Mouse (Mus musculus) G1E (cell line): ENCODE measurements around the gene Hsd3b5.
"Not testable (repeated sequence)": the region's sequence is repeated elsewhere in the genome, so short reads cannot be mapped to it uniquely, and the experiment has no call there.

Source experiments
- CTCF ChIP-seq: IDR thresholded peaks from 2 replicates; pipeline ENCODE4 v1.5.1; 2012; ENCODE audit warnings: low read depth, low read length, inconsistent platforms, mixed read lengths
- GATA1 ChIP-seq: IDR thresholded peaks from 2 replicates; pipeline ENCODE4 v1.6.1; 2012; ENCODE audit warnings: borderline replicate concordance, low read length, inconsistent platforms, mixed read lengths
- GATA2 ChIP-seq: IDR thresholded peaks from 2 replicates; pipeline ENCODE4 v1.6.1; 2012; ENCODE audit warnings: low read depth, low read length, inconsistent platforms, borderline replicate concordance
- POLR2AphosphoS5 ChIP-seq: IDR thresholded peaks from 2 replicates; pipeline ENCODE4 v1.6.1; 2012; ENCODE audit warnings: low read depth, low read length, inconsistent platforms; ENCODE audit not compliant: insufficient replicate concordance
- TAL1 ChIP-seq: conservative IDR thresholded peaks from 2 replicates; pipeline ENCODE4 v1.6.1; 2012; ENCODE audit warnings: low read depth, low read length, inconsistent platforms, mixed read lengths

GRCm38 (mm10) chr3:98616244-98616643, 13.8 kb downstream of the Hsd3b5 start:
- not testable (repeated sequence) for TF ChIP-seq CTCF, GATA1, TAL1, POLR2AphosphoS5, GATA2
